Mouse (Mus musculus) midbrain, embryonic 14.5 days (tissue): ENCODE results near the gene Evl. TPM values are rescaled to one million over a fixed set of nuclear protein-coding genes. Genes with fewer than 3 reads are reported as not detected.

Experiments
- ATAC-seq: fragments of 200-750 bp; cut with Nextera tagmentation; 2 replicates; pipeline ENCODE4 v1.8.0; 2017; ENCODE audit warnings: moderate number of reproducible peaks, moderate library complexity; ENCODE audit not compliant: low FRiP score, low TSS enrichment
- DNase-seq: peaks from one replicate; pipeline ENCODE4 v3.0.0-alpha.2; 2015
- H3K27ac ChIP-seq: fragments of 300-500 bp; sonication (generic); replicated peaks from 2 replicates; pipeline ENCODE4 v1.5.1; 2014; ENCODE audit warnings: mild to moderate bottlenecking, low read depth, low read length, moderate library complexity
- H3K27me3 ChIP-seq: fragments of 300-500 bp; sonication (generic); 2 replicates; pipeline ENCODE4 v1.6.1; 2014; ENCODE audit warnings: low read length, control low read depth, mixed read lengths; ENCODE audit not compliant: control insufficient read depth, insufficient read depth
- H3K36me3 ChIP-seq: fragments of 300-500 bp; sonication (generic); 2 replicates; pipeline ENCODE4 v1.6.1; 2014; ENCODE audit warnings: low read length, control low read depth; ENCODE audit not compliant: control insufficient read depth, insufficient read depth
- H3K4me1 ChIP-seq: fragments of 300-500 bp; sonication (generic); 2 replicates; pipeline ENCODE4 v1.6.1; 2014; ENCODE audit warnings: mild to moderate bottlenecking, antibody characterized with exemption, low read length, control low read depth; ENCODE audit not compliant: control insufficient read depth, insufficient read depth
- H3K4me2 ChIP-seq: fragments of 300-500 bp; sonication (generic); 2 replicates; pipeline ENCODE4 v1.6.1; 2014; ENCODE audit warnings: mild to moderate bottlenecking, low read length, moderate library complexity
- H3K4me3 ChIP-seq: fragments of 300-500 bp; sonication (generic); replicated peaks from 2 replicates; pipeline ENCODE4 v1.5.1; 2014; ENCODE audit warnings: low read depth, low read length
- H3K9ac ChIP-seq: fragments of 300-500 bp; sonication (generic); replicated peaks from 2 replicates; pipeline ENCODE4 v1.6.1; 2014; ENCODE audit warnings: mild to moderate bottlenecking, low read length, moderate library complexity
- H3K9me3 ChIP-seq: fragments of 300-500 bp; sonication (generic); 2 replicates; pipeline ENCODE4 v1.6.1; 2016; ENCODE audit warnings: low read length, control low read depth, mixed read lengths; ENCODE audit not compliant: control insufficient read depth
- WGBS: fragments of 180-500 bp; shearing (Covaris S2); extraction: QIAGEN DNeasy Blood & Tissue Kit; methylation state at CpG from one replicate; pipeline ENCODE4 v1.1.7; 2014; 5-methylcytosine and 5-hydroxymethylcytosine counted together
- polyA plus RNA-seq: library from polyadenylated mRNA; unstranded; fragments of >200 nt; fragmentation: Nextera tagmentation; extraction: Ambion mirVana; gene quantifications from 2 replicates; pipeline ENCODE4 v1.2.1, GENCODE M21; 2014

Gene Evl
- polyA plus RNA-seq, 1 experiment from 2014 or later: 280 TPM

DNA sequence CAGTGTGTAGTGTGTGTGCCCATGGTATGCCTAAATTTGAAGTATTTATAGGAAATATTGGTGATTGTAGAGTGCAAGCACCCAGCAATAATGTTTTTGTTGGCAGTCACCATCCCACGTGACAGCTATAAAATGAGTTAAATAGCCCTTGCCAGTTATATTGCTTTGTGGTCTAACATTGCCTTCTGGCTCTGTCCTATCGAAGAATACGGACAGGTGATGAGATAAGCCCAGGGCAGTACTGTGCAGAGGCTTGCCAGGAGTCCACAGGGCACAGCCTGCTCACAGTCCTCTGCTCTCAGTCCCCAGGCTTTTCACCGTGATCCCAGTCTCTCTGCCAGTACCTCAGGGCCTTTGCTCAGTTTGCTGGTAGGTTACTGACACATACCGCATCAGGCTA is 67.9 kb downstream of the Evl start:
- H3K27ac ChIP-seq: no peak overlapping the region
- ATAC-seq: no peak
- H3K4me3 ChIP-seq: no peak overlapping the region
- H3K4me2 ChIP-seq: no peak overlapping the region
- 89% methylated on average over 5 of the region's 5 CpGs for WGBS
- H3K9me3 ChIP-seq: no peaks in the 10 kb centered on the region
- no peaks in the 10 kb centered on the region for H3K27me3 ChIP-seq
- peaks cover 4% of the 10 kb centered on the region for H3K36me3 ChIP-seq
- no peak for DNase-seq
- H3K4me1 ChIP-seq: no peaks in the 10 kb centered on the region
- H3K9ac ChIP-seq: no peak overlapping the region

DNA sequence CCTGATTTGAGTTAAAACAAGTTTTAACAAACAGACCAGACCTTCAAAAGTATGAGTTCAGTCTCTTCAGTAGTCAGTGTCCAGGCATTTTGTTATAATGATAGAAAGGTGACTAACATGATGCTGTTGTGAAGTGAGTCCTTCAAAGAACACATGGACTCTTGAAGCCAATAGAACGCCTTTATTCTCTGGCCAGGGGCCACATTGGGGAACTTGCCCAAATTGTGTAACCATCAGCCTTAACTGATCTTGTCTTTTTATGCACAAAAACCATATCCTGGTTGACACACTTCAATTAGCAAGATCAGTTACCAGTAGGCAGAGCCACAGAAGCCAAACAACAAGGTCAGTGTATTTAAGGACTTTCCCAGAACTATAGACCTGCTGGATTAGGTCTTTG is 75.0 kb downstream of the Evl start:
- Histone ChIP-seq H3K9me3 (no peaks in the 10 kb centered on the region), H3K4me1 (no peaks in the 10 kb centered on the region), H3K27me3 (no peaks in the 10 kb centered on the region), H3K4me3 (no peak overlapping the region), H3K9ac (no peak overlapping the region), H3K4me2 (no peak overlapping the region), H3K36me3 (no peaks in the 10 kb centered on the region), H3K27ac (no peak overlapping the region)
- DNase-seq (no peak), ATAC-seq (no peak)
- 95% methylated on average over 1 of the region's 1 CpGs for WGBS

DNA sequence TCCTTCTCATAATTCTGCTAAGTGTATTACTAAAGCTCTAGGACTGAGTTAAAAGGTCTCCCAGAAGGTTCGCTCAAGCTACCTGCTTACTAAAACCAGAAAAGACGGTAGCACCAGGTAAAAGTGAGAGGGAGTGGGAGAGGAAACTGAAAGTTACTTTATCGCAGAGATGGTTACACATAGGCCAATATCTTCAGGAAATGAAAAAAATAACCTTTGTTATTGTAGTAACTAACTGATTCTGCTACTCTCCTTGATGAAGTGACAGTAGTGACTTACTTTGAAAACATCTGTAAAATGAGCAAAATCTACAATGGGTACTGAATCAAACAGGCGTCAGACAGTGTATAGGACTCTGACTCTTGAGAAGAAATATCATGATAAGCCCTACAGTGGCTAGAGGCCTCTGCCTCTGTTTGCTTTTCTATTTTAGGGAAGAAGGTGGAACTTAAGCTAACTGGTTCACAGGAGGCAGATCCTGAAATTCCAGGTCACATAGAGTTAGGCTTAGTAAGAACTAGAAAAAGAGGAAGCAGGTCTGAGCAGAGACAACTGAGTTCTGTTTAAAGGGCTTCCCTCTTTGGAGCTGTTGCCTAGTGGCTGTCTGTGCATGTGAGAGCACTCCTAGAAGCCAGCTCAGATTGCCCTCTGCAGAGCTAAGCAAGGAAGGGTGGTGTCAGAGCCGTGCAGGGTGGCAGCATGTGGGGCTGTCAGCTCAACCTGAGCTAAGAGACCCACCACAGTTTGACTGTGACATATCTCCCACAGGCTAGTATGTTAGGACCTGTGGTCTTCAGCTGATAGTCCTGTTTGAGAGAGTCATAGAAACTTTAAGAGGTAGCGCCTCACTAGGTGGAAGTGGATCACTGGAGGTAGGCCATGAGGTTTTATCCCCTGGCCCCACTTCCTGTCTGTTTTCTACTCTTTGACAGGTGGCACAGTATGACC is 76.5 kb downstream of the Evl start:
- no peak for ATAC-seq

DNA sequence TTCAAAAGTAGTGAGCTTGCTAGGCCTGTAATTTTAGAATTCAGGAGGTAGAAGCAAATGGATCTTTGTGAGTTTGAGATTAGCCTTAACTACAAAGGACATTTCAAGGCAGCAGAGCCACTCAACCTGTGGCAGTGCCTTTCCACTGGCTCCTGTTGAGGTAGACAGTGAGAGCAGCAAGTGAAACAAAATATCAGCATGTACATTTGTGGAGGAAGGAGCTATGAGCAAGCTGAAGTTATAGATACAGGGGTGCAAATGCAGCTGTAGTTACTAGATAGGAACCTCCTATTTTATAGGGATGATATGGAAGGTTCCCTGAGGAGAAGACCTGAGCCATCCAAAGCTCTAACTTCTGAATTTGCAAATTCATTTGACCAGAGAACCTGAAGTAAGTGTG is 78.0 kb downstream of the Evl start:
- Histone ChIP-seq H3K4me3 (no peak overlapping the region), H3K36me3 (no peaks in the 10 kb centered on the region), H3K27me3 (no peaks in the 10 kb centered on the region), H3K9ac (no peak overlapping the region), H3K4me2 (no peak overlapping the region), H3K27ac (no peak overlapping the region), H3K4me1 (no peaks in the 10 kb centered on the region), H3K9me3 (no peaks in the 10 kb centered on the region)
- ATAC-seq (no peak), DNase-seq (no peak)

More for the DNA sequence above, 76.5 kb downstream of the Evl start:
- no peaks in the 10 kb centered on the region for H3K27me3 ChIP-seq
- no peaks in the 10 kb centered on the region for H3K9me3 ChIP-seq
- no peak overlapping the region for H3K9ac ChIP-seq
- no peak overlapping the region for H3K27ac ChIP-seq
- WGBS: 94% methylated on average over 6 of the region's 6 CpGs
- H3K4me3 ChIP-seq: no peak overlapping the region
- H3K4me1 ChIP-seq: no peaks in the 10 kb centered on the region
- H3K4me2 ChIP-seq: no peak overlapping the region
- H3K36me3 ChIP-seq: no peaks in the 10 kb centered on the region
- DNase-seq: no peak

DNA sequence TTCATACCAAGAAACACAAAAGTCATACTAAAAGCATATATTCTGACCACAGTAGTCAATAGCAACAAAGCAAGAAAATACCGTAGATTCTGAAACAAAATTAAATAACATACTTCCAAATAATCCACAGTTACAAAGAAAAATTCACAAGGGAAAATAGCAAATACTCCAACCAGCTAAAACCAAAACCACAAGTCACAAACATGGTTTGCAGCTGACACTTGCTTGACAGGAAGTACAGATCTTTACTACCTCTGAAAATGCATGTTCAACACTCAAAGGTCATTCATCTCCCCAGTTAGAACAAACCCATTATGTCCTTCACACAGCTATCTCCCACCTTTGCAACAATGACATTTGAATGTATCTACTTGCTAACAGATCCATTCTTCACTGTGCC is 79.5 kb downstream of the Evl start:
- Histone ChIP-seq H3K27me3 (no peaks in the 10 kb centered on the region), H3K4me1 (no peaks in the 10 kb centered on the region), H3K27ac (no peak overlapping the region), H3K4me3 (no peak overlapping the region), H3K4me2 (no peak overlapping the region), H3K9ac (no peak overlapping the region), H3K9me3 (no peaks in the 10 kb centered on the region), H3K36me3 (peaks cover 3% of the 10 kb centered on the region; the same call in 1 of the 2 replicates)
- WGBS: 100% methylated on average over 1 of the region's 1 CpGs
- DNase-seq (no peak), ATAC-seq (no peak)

DNA sequence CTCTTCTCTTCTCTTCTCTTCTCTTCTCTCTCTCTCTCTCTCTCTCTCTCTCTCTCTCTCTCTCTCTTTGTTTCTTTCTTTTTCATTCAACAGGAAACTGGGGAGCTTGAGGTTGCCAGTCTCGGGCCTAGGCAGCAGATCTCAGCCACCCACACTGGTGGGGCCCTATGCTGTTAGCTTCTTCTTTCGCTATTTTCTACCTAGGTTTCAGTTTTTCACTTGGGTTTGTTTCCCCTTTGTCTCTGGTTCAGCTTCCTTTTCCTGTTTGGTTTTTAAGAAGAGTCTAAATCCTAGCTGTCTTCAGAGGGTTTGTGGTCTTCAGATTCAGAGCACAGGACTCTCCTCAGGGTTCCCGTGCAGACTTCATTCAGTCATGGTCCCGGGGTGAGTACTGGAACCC is 81.0 kb downstream of the Evl start:
- 90% methylated on average over 4 of the region's 4 CpGs for WGBS
- Histone ChIP-seq H3K4me2 (no peak overlapping the region), H3K9me3 (no peaks in the 10 kb centered on the region), H3K9ac (no peak overlapping the region), H3K27me3 (no peaks in the 10 kb centered on the region), H3K36me3 (peaks cover 3% of the 10 kb centered on the region; the same call in 1 of the 2 replicates), H3K4me3 (no peak overlapping the region), H3K4me1 (no peaks in the 10 kb centered on the region), H3K27ac (no peak overlapping the region)
- DNase-seq: no peak
- no peak for ATAC-seq

DNA sequence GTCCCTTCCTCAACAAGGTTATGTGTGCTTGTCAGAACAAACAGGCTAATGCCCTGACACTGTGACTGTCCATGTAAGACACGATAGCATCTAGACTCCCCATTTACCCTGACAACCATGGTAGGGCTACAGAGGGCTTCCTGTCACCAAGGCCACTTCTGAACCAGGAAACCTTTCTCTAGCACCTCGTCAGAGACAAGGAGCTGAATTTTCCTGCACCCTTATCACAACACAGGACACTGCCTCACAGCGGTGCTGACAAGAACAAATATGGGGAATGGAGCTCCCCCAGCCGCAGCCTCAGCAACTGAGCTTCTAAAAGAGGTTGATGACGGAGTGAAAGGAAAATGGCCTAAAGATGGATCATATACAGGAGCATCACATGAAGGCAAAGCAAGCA is 82.9 kb downstream of the Evl start:
- DNase-seq (no peak), ATAC-seq (no peak)
- no peak overlapping the region for H3K9ac ChIP-seq
- WGBS: 89% methylated on average over 5 of the region's 5 CpGs
- peaks cover 3% of the 10 kb centered on the region; the same call in 1 of the 2 replicates for H3K36me3 ChIP-seq
- no peak overlapping the region for H3K4me3 ChIP-seq
- H3K27me3 ChIP-seq: no peaks in the 10 kb centered on the region
- H3K4me1 ChIP-seq: no peaks in the 10 kb centered on the region
- H3K9me3 ChIP-seq: no peaks in the 10 kb centered on the region
- no peak overlapping the region for H3K4me2 ChIP-seq
- H3K27ac ChIP-seq: no peak overlapping the region

DNA sequence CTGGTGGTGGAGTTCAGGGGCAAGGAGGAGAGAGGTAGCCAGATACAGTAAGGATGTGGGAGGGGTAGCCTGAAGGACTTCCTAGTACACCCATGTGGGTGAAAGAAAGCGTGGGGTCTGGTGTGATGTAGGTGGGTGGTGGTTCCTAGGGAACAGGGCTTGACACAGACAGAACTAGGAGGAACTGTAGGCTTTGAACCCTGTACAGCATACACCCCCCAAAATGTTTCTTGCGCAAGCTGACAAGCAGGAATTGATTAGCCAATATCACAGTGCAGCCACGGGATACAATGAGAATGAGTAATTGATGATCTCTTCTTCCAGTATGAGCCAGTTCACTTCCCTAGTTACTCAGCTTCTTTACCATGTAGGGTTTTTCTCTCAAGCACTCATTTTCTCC is 84.6 kb downstream of the Evl start:
- DNase-seq (no peak), ATAC-seq (no peak)
- 93% methylated on average over 3 of the region's 3 CpGs for WGBS
- Histone ChIP-seq H3K9me3 (no peaks in the 10 kb centered on the region), H3K27ac (no peak overlapping the region), H3K9ac (no peak overlapping the region), H3K36me3 (peaks cover 3% of the 10 kb centered on the region; the same call in 1 of the 2 replicates), H3K4me1 (no peaks in the 10 kb centered on the region), H3K4me2 (no peak overlapping the region), H3K27me3 (no peaks in the 10 kb centered on the region), H3K4me3 (no peak overlapping the region)

DNA sequence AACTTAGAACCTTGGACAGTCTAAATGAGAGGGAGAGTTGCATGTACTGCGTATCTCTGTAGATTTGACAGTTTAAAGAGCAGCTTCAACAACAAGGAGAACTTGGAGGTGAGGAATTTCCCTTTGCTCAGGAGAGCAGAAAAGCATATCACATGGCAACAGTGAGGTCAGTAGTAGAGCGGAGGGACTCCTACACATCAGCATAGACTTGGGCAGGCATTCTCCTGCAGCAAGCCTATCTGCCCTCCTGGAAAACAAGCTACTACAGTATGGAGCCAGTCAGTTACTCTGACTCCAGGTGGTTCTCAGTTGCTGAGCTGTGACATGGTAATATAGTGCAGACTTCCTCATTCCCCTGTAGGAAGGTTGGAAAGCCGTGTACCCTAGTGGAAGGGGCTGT is 87.5 kb downstream of the Evl start:
- no peak overlapping the region for H3K27ac ChIP-seq

More for the DNA sequence above, 87.5 kb downstream of the Evl start:
- no peaks in the 10 kb centered on the region for H3K4me1 ChIP-seq
- H3K9ac ChIP-seq: no peak overlapping the region
- 95% methylated on average over 3 of the region's 3 CpGs for WGBS
- no peaks in the 10 kb centered on the region for H3K9me3 ChIP-seq
- no peak overlapping the region for H3K4me2 ChIP-seq
- peaks cover 3% of the 10 kb centered on the region; the same call in 1 of the 2 replicates for H3K36me3 ChIP-seq
- DNase-seq (no peak), ATAC-seq (no peak)
- H3K27me3 ChIP-seq: no peaks in the 10 kb centered on the region
- H3K4me3 ChIP-seq: no peak overlapping the region
